Mouse (Mus musculus): ENCODE measurements around the gene Rev1.
"Not testable (repeated sequence)": the region's sequence is repeated elsewhere in the genome, so short reads cannot be mapped to it uniquely, and the experiment has no call there.

Rev1 gene

DNA sequence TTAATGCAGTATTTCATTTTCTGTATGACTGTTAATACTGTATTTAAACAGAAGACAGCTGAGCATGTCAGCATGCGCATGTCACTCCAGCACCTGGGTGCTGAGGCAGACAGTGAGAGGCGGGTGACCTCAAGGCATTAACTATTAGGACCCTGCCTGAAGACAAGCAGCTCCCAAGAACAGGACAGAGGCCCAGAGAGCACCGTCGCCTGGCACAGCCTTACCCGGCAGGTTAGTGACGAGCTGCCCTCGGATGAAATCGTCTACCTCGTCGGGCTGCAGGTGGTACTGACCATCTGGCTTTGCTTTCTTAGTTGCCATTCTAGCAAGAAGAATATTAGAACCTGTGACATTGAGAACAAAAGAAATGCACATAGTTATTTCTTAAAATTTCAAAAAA, 62.3 kb downstream of the Rev1 start:
- DNase-seq (ENCODE audit: low spot score in 2 of 2): no peak

DNA sequence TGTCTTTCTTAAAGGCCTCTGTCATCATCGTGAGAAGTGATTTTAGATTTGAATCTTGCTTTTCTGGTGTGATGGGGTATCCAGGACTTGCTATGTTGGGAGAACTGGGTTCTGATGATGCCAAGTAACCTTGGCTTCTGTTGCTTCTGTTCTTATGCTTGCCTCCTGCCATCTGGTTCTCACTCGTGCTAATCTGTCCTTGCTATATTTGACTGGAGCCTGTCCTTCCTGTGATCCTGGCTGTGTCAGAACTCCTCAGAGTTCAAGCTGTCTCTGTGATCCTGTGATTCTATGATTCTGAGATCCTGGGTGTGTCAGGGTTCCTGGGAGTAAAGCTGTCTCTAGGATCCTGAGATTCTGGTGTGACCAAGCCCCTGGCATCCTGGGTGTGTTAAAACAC, 67.4 kb downstream of the Rev1 start:
- DNase-seq (ENCODE audit: low spot score in 2 of 2): not testable (repeated sequence)

DNA sequence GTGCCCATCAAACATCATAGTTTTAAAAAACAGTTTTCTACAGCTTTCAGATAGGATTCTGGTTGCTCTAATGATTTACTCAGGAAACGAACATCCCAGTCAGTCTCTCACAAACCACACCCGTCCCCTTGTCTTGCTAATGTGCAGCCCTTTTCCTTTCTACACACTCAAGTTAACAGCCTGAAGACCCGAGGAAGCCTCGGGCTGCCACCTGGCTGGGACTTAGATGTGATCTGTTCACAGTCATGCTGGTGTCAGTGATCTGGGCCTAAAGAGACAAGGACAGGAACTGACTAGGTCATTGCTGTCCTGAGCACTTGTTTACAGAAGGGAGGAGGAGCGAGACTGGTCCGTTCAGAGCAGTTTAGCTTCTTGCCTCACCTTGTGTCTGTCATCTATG, 71.2 kb downstream of the Rev1 start:
- DNase-seq (ENCODE audit: low spot score in 2 of 2): no peak

DNA sequence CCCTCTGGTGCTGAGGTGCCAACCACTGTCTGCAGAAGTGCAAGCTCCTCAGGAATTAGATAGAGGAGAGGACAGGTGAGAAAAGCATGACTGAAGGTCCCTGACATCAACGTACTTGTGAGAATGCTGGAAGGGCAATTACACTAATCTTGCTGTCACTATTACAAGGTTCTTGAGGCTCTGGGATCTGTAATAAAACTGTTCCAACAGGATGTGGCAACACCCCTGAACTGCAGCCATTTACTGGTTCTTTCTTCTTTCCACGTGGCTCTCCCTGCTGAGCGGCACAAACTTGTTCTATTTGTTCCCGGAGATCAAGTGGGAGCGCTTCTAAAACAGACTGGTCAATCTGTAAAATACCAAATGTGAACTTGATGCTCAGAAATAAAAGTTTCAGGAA, 74.4 kb downstream of the Rev1 start:
- no peak for DNase-seq (ENCODE audit: low spot score in 2 of 2)

DNA sequence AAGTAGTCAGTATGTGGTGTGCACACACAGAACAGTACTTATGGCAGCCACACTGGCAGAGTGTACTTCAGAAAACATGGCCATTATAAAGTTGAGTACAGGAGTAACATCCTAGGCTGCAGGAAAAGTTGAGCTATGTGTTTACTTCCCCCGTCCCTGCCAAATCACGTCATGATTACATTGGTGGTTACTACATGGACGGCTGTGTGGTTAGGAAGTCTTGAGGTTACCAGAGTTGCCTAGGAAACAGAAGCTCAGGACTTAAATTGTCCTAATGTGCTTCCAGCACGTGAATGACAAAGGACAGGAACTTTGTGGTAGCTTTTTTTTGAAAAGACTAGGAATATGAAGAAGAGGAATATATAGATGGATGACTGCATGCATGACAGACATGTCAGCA, 80.0 kb downstream of the Rev1 start:
- no peak for DNase-seq (ENCODE audit: low spot score in 2 of 2)

DNA sequence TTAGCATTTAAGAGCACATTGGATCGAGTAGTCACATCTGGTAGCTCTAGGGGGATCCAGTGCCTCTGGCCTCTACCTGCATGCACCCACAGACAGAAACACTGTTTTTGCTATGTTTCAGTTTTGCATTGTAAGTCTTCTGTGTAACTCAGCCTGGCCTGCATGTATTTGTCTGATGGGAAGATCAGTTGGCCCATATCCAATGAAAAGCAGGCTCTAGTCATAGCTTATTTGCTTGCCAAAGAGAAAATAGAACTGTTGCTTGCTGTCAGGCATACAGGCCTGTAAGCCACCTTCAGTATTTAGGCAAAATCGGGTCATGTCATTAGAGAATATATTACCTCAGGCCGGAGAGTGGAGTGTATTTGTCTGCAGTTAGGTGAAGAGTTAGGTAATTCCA, 81.5 kb downstream of the Rev1 start:
- no peak for DNase-seq (ENCODE audit: low spot score in 2 of 2)

DNA sequence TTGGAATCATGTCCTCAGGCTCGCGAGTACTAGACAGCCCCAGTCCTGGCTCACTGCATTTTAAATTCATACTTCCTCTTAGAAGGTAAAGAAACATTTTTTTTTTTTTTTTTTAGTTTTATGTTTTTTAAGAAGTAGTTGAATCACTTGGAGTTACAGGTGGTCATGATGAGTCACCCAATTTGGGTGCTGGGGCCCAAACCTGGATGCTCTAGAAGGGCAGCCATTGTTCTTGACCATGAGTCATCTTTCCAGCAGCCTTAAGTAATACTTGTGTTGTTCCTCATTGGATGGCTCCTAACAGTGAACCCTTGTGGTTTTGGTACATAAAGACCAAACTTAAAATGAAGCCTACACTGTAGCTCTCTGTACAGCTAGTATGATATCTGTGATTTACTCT, 90.7 kb downstream of the Rev1 start:
- DNase-seq (ENCODE audit: low spot score in 2 of 2): no peak

DNA sequence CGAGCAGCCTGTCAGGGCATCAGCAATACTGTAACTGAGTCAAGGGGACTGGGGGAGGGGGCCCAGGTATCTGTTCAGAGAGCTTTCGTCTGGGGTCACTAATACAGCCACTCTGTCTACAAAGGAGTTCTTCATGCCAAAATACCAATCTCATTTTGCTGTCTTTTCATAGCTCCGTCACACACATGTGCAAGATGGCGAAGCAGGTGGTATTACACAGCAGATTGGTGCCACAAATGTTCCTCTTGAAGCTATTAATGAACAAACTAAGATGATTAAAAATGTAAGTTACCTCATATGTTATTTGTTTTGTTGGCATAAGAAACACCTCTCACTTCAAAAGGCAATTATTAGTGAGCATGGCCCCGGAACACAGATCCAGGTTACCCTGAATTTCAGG, 92.2 kb downstream of the Rev1 start:
- DNase-seq (ENCODE audit: low spot score in 2 of 2): no peak

DNA sequence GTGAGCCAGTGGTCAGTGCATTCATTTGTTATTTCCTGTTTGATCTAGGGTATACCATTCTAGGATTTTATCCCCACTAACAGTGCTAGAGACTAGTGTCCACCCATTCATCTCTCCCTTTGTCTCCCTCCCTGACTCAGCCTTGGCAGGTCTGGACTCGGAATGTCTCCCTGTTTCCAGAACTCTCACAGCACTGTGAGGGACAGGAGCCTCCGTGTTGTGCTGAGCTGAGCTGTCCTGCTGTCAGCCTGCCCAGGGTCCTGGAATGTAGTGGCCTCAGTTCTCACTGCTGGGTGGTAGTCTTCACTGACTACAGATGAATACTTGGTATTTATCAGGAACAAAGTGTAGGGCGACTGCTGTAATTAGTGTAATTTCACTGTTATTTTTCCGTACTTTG, 94.1 kb downstream of the Rev1 start:
- DNase-seq (ENCODE audit: low spot score in 2 of 2): no peak

DNA sequence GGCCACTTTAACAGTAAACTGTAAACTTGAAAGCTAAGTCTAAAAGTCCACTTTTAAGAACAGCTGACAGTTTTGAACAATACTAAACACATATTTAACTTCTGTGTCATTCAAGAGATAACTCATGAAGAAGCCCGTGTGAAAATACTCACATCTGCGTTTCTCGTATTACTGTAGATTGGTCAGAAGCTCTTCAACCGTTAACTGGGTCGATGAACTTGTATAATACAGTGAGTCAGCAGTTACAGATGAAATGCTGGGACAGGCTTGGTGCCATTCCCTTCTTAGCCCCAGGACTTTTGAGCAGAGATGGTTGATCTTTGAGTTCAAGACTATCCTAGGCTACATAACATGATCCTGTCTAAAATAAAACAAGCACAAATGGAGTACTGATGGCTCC, 98.2 kb downstream of the Rev1 start:
- DNase-seq (ENCODE audit: low spot score in 2 of 2): no peak

DNA sequence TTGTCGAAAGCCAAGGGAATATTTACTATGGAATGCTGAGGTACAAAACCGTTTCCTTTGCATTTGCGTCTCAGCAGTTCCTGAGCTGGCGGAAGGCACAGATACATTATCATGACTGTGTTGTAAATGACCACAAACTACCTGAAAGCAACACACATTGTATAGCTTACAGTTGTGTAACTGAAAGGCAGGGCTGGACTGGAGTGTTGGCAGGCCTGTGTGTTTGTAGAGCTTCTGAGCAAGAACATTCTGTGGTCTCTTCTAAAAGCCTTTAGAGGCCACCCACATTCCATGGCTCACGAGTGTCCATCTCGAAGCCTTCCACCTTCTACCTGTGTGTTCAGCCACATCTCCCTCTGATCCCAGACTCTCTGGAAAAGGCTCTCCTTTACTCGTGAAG, 102.3 kb downstream of the Rev1 start:
- no peak for DNase-seq (ENCODE audit: low spot score in 2 of 2)

DNA sequence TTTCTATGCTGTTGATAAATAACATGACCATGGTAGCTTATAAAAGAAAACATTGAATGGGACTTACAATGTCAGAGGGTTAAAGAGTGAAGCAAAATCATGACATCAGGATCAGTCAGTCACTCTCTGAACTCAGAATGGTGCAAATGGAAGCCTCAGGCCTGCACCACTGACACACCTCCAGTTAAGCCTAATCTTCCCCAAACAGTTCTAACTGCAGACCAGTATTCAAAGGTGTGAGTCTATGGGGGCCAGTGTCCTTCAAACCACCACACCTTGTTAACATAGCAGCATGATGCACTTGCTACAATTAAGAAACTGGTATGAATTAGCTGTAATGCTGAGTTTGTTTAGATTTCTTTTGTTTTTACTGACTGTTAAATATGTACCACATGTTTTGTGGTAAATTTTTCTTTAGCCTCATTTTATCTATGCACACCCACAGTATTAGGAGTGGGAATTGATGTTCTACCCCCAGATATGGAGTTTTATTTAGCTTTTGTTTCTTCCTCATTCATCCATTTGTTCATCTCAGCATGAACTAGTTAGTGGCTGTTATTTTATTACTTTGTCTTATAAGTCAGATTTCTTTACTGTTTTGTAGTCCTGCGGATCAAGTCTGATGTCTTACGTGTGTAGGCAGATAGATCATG, 114.9 kb downstream of the Rev1 start:
- DNase-seq (ENCODE audit: low spot score in 2 of 2): no peak

DNA sequence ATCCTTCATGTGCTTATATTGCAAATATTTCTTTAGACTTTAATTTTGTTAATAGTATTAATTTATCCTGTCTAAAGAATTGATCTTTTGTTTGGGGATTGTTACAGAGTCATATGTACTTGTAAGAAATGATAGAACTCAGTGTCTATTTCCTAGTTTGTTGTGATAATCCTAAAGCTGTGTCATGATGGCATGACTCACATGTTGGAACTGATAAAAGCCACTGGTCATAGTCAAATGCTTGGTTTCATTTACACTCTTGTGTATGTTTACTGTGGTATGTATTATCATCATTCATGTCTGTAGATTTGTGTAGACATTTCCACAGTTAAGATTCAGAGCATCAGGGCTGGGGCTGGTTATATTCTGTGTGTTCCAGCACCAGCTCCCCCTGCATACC, 117.1 kb downstream of the Rev1 start:
- no peak for DNase-seq (ENCODE audit: low spot score in 2 of 2)

DNA sequence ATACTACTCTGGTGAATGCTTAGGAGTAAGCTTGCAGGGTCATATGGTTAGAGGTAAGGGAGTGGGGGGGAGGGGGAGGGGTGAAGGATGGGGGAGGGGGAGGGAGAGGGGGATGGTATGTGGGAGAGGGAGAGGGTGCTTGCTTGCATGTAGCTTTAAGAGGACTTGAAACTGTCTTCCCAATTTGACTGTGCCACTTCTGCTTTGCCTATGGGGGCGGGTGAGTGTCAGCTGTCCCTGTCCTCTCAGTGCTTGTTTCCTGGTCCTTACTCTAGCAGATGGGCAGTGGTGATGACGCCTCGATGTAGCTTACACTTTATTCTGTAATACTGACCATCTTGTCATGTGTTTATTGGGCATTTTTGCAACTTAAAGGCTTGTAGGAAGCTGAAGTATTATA, 117.5 kb downstream of the Rev1 start:
- DNase-seq (ENCODE audit: low spot score in 2 of 2): no peak

DNA sequence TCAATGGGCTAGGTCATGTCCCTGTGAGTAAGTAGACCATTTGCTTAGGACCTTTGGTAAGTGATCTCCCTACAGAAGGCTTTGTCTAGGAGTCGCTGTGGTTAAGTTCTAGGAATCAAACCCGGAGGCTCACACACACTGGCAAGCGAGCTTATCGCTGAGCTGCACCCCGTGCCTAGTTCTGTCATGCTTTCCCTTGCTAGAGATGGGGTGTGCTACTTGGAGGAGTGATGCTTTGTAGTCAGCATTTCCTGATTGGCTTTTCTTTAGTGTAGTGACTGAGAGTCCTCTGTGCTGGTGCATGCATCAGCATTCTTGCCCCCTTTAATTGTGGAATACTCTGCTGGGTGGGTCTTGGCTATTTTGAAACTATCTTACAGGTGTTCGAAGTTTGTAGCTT, 118.0 kb downstream of the Rev1 start:
- DNase-seq (ENCODE audit: low spot score in 2 of 2): no peak

DNA sequence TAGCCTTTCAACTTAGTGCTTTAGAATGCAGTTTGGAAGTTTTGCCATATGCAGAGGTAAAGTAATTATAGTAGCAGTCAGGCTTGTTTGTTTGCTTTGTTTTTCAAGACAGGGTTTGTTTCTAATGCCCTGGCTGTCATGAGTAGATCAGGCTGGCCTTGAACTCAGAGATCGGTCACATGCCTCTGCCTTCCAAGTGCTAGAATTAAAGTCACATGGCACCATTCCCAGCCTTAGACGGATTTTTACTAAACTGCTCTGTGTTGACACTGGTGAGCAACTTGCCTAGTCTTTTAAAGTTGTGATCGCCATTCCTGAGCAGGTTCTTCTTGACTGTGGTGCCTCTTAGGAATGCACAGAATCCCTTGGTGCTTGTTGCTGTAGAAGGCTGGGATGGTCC, 122.9 kb downstream of the Rev1 start:
- DNase-seq (ENCODE audit: low spot score in 2 of 2): no peak

DNA sequence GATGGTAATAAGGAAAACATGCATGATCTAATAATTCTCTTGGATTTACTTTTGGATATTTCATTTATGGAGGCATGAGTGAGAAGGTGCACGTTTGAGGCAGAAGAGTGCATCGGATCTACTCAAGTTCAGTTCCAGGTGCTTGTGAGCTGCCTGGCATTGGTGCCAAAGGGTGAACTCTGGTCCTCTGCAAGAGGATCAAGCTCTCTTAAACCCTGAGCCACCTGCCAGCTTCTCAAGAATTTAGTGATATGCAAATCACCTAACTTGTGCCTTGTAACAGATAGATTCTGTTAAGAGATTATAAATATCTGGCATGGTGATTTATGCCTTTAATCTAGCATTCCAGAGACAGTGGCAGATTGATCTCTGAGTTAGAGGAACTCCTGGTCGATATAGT, 126.6 kb downstream of the Rev1 start:
- DNase-seq (ENCODE audit: low spot score in 2 of 2): no peak
